Mouse (Mus musculus) urinary bladder, postnatal 25 days (tissue): ENCODE data around the gene Cdk7.

Source experiments
- DNase-seq: peaks from one replicate; pipeline ENCODE4 v3.0.0; 2022; ENCODE audit warnings: low spot score

Gene Cdk7

GRCm38 (mm10) chr13:100725194-100725593 is 5.5 kb downstream of the Cdk7 start:
- no peak for DNase-seq

GRCm38 (mm10) chr13:100724051-100724754 is 6.5 kb downstream of the Cdk7 start:
- DNase-seq, result no peak

- DNase-seq, result no peak
Measured at GRCm38 (mm10) chr13:100721656-100722055, 9.1 kb downstream of the Cdk7 start.

- no peak for DNase-seq
Measured at GRCm38 (mm10) chr13:100715467-100715866, 15.3 kb downstream of the Cdk7 start.

GRCm38 (mm10) chr13:100706206-100706605 is 24.5 kb downstream of the Cdk7 start:
- no peak for DNase-seq

GRCm38 (mm10) chr13:100703468-100703867 is 27.3 kb downstream of the Cdk7 start:
- no peak for DNase-seq

GRCm38 (mm10) chr13:100698866-100699265 is 31.9 kb downstream of the Cdk7 start:
- no peak for DNase-seq

- no peak for DNase-seq
Measured at GRCm38 (mm10) chr13:100697541-100697940, 33.2 kb downstream of the Cdk7 start.

GRCm38 (mm10) chr13:100687513-100687912 is 43.2 kb downstream of the Cdk7 start:
- DNase-seq, result no peak

GRCm38 (mm10) chr13:100684355-100684754 is 46.4 kb downstream of the Cdk7 start:
- no peak for DNase-seq

- no peak for DNase-seq
Measured at GRCm38 (mm10) chr13:100682837-100683236, 47.9 kb downstream of the Cdk7 start.

GRCm38 (mm10) chr13:100681615-100682014 is 49.1 kb downstream of the Cdk7 start:
- no peak for DNase-seq

- DNase-seq, result no peak
Measured at GRCm38 (mm10) chr13:100675936-100676635, 54.7 kb downstream of the Cdk7 start.

- DNase-seq, result no peak
Measured at GRCm38 (mm10) chr13:100670181-100670741, 60.5 kb downstream of the Cdk7 start.

GRCm38 (mm10) chr13:100669291-100670022 is 61.3 kb downstream of the Cdk7 start, which contains the start of gene Ccdc125:
Gene Ccdc125, plus strand, starts transcription at chr13:100669717.
- DNase-seq, result peak; percentile 27

GRCm38 (mm10) chr13:100659864-100660456 is 70.8 kb downstream of the Cdk7 start:
- peak; percentile 55 for DNase-seq

- DNase-seq, result no peak
Measured at GRCm38 (mm10) chr13:100658091-100658490, 72.6 kb downstream of the Cdk7 start.
